ENCODE assay signal across 35 mouse cellular contexts in genomic region chr12:76268686-76269085, GRCm38 (mm10). TPM values are rescaled to one million over a fixed set of nuclear protein-coding genes. Genes with fewer than 3 reads are reported as not detected.
DNase-seq lines count a peak whose midpoint lies in the region; ATAC-seq and TF ChIP-seq lines count a peak whose summit lies in the region.
"Had no signal": no experiment of that assay in that cellular context is flagged by ENCODE, and none has a peak within 500 bp of the region (broad histone marks: within the 10 kb centered on the region; RNA-seq: fewer than 3 reads in every experiment).

No protein-coding gene starts in this region.

- no peak overlapping the region for H3K4me3 ChIP-seq in midbrain, embryonic 11.5 days (ENCODE audit: low read depth, low read length)
- H3K4me3 ChIP-seq in midbrain, embryonic 14.5 days (replicated peaks; ENCODE audit: low read depth, low read length): no peak overlapping the region
- H3K4me3 ChIP-seq in liver, postnatal 0 days (ENCODE audit: low read depth, low read length): no peak overlapping the region
- H3K4me3 ChIP-seq: embryonic facial prominence, embryonic 10.5 days; embryonic facial prominence, embryonic 15.5 days; forebrain, embryonic 12.5 days; heart, embryonic 15.5 days; hindbrain, embryonic 12.5 days; limb, embryonic 10.5 days; limb, embryonic 15.5 days; lung, embryonic 15.5 days; midbrain, embryonic 10.5 days; myocyte; neural tube, embryonic 13.5 days had no signal

- no peaks in the 10 kb centered on the region for H3K27me3 ChIP-seq in midbrain, embryonic 11.5 days (ENCODE audit: control insufficient read depth, insufficient read depth, low read length)
- no peaks in the 10 kb centered on the region for H3K27me3 ChIP-seq in midbrain, embryonic 14.5 days (ENCODE audit: control insufficient read depth, insufficient read depth, low read length)
- H3K27me3 ChIP-seq in liver, postnatal 0 days (ENCODE audit: insufficient read depth, low read length): no peaks in the 10 kb centered on the region
- H3K27me3 ChIP-seq: CH12.LX; embryonic facial prominence, embryonic 15.5 days; forebrain, embryonic 12.5 days; heart, embryonic 15.5 days; hindbrain, embryonic 12.5 days; limb, embryonic 15.5 days; lung, embryonic 15.5 days; neural tube, embryonic 13.5 days had no signal

- H3K9me3 ChIP-seq in midbrain, embryonic 11.5 days (ENCODE audit: control insufficient read depth, low read length): no peaks in the 10 kb centered on the region
- no peaks in the 10 kb centered on the region for H3K9me3 ChIP-seq in midbrain, embryonic 14.5 days (ENCODE audit: control insufficient read depth, low read length)
- H3K9me3 ChIP-seq in liver, postnatal 0 days (ENCODE audit: low read length): no peaks in the 10 kb centered on the region
- H3K9me3 ChIP-seq: embryonic facial prominence, embryonic 10.5 days; embryonic facial prominence, embryonic 15.5 days; forebrain, embryonic 12.5 days; heart, embryonic 15.5 days; hindbrain, embryonic 12.5 days; limb, embryonic 10.5 days; limb, embryonic 15.5 days; lung, embryonic 15.5 days; midbrain, embryonic 10.5 days; neural tube, embryonic 13.5 days had no signal

- no peaks in the 10 kb centered on the region for H3K36me3 ChIP-seq in midbrain, embryonic 11.5 days (ENCODE audit: control insufficient read depth, insufficient read depth, low read length)
- H3K36me3 ChIP-seq in midbrain, embryonic 14.5 days (ENCODE audit: control insufficient read depth, insufficient read depth, low read length): no peaks in the 10 kb centered on the region
- H3K36me3 ChIP-seq in liver, postnatal 0 days (replicated peaks; ENCODE audit: insufficient read depth, low read length): peaks cover 10% of the 10 kb centered on the region
- H3K36me3 ChIP-seq: hindbrain, embryonic 12.5 days had no signal

- no peak for TF ChIP-seq EP300 in liver, postnatal 0 days (IDR thresholded peaks at IDR 0.05; ENCODE audit: low read depth)

- DNase-seq in cerebellum, postnatal 4 days (ENCODE audit: low spot score in 2 of 2): no peak
- peak; percentile 81 for DNase-seq in midbrain, embryonic 11.5 days (ENCODE audit: low spot score, missing footprints)
- no peak for DNase-seq in midbrain, embryonic 14.5 days
- DNase-seq in cerebellum, postnatal 10 days: peak; percentile 41 to 56
- no peak for DNase-seq in liver, postnatal 0 days
- DNase-seq in spleen, postnatal 36 days (ENCODE audit: low spot score in 2 of 2): no peak
- DNase-seq: forebrain, postnatal 0 days; gastrocnemius, postnatal 14 days; heart, postnatal 36 days; kidney, adult 9 months; kidney, postnatal 10 days had no signal

- WGBS in midbrain, embryonic 11.5 days: 91% methylated on average over 10 of the region's 10 CpGs
- 87% methylated on average over 10 of the region's 10 CpGs for WGBS in midbrain, embryonic 14.5 days
- 78% methylated on average over 10 of the region's 10 CpGs for WGBS in liver, postnatal 0 days (ENCODE audit: insufficient replicate concordance)

- ATAC-seq in cerebellum, adult (ENCODE audit: insufficient number of reproducible peaks, low FRiP score, low TSS enrichment): peak; percentile 51
- ATAC-seq in midbrain, embryonic 11.5 days (ENCODE audit: low FRiP score): no peak
- no peak for ATAC-seq in midbrain, embryonic 14.5 days (ENCODE audit: low FRiP score, low TSS enrichment)
- no peak for ATAC-seq in liver, postnatal 0 days
- no peak for ATAC-seq in inflammation-experienced regulatory T-cells, adult 6 months
- ATAC-seq: activated CD4-positive, CD25-positive, alpha-beta regulatory T cell, adult 4 months; forebrain, postnatal 0 days; hindbrain, postnatal 0 days; intestine, embryonic 16.5 days had no signal

- H3K9ac ChIP-seq in midbrain, embryonic 11.5 days (ENCODE audit: low read length): no peak overlapping the region
- H3K9ac ChIP-seq in midbrain, embryonic 14.5 days (replicated peaks; ENCODE audit: low read length): no peak overlapping the region
- no peak overlapping the region for H3K9ac ChIP-seq in liver, postnatal 0 days (replicated peaks)
- H3K9ac ChIP-seq: embryonic facial prominence, embryonic 15.5 days; forebrain, embryonic 12.5 days; forebrain, postnatal 0 days; heart, embryonic 15.5 days; hindbrain, embryonic 12.5 days; limb, embryonic 15.5 days; lung, embryonic 15.5 days; neural tube, embryonic 13.5 days had no signal

- TF ChIP-seq CTCF in liver, postnatal 0 days (IDR thresholded peaks at IDR 0.05; ENCODE audit: low read depth): no peak

- no peak overlapping the region for H3K4me2 ChIP-seq in midbrain, embryonic 11.5 days
- no peak overlapping the region for H3K4me2 ChIP-seq in midbrain, embryonic 14.5 days (ENCODE audit: low read length)
- no peak overlapping the region for H3K4me2 ChIP-seq in liver, postnatal 0 days (ENCODE audit: low read depth, low read length)
- H3K4me2 ChIP-seq: embryonic facial prominence, embryonic 15.5 days; forebrain, embryonic 12.5 days; heart, embryonic 15.5 days; hindbrain, embryonic 12.5 days; limb, embryonic 15.5 days; lung, embryonic 15.5 days; neural tube, embryonic 13.5 days had no signal

- no peaks in the 10 kb centered on the region for H3K4me1 ChIP-seq in midbrain, embryonic 11.5 days (ENCODE audit: control insufficient read depth, insufficient read depth, low read length)
- no peaks in the 10 kb centered on the region for H3K4me1 ChIP-seq in midbrain, embryonic 14.5 days (ENCODE audit: control insufficient read depth, insufficient read depth, low read length)
- peaks cover 19% of the 10 kb centered on the region for H3K4me1 ChIP-seq in liver, postnatal 0 days (ENCODE audit: insufficient read depth)
- H3K4me1 ChIP-seq: embryonic facial prominence, embryonic 15.5 days; forebrain, embryonic 12.5 days; heart, embryonic 15.5 days; hindbrain, embryonic 12.5 days; limb, embryonic 10.5 days; lung, embryonic 15.5 days; neural tube, embryonic 13.5 days had no signal

- H3K27ac ChIP-seq in midbrain, embryonic 11.5 days (ENCODE audit: low read depth, low read length): no peak overlapping the region
- H3K27ac ChIP-seq in midbrain, embryonic 14.5 days (replicated peaks; ENCODE audit: low read depth, low read length): no peak overlapping the region
- peak overlapping the region; percentile 49 for H3K27ac ChIP-seq in liver, postnatal 0 days (ENCODE audit: low read depth)
- H3K27ac ChIP-seq: embryonic facial prominence, embryonic 10.5 days; embryonic facial prominence, embryonic 15.5 days; forebrain, embryonic 12.5 days; heart, embryonic 15.5 days; hindbrain, embryonic 12.5 days; hindbrain, postnatal 0 days; limb, embryonic 10.5 days; limb, embryonic 15.5 days; lung, embryonic 15.5 days; midbrain, embryonic 10.5 days; neural tube, embryonic 13.5 days had no signal

RNA-seq across cellular contexts. Expression of gene Mthfd1, which starts 13.6 kb away (rescaled TPM):
- polyA plus RNA-seq in midbrain, embryonic 11.5 days (2014; fragmentation: Nextera tagmentation; extraction: Ambion mirVana): 62.9 and 63.9 TPM in 2 replicates
- polyA plus RNA-seq in midbrain, embryonic 14.5 days (2014; fragmentation: Nextera tagmentation; extraction: Ambion mirVana): 25.3 and 35.1 TPM in 2 replicates
- polyA plus RNA-seq in liver, postnatal 0 days (2015; fragmentation: Nextera tagmentation; extraction: Ambion mirVana): 62.6 and 63.0 TPM in 2 replicates
- 10 to 100 TPM; 25.9 to 29.2 (median 29.0) TPM for polyA plus RNA-seq in inflammation-experienced regulatory T-cells, adult 6 months (2017; shearing (Covaris generic))

RNA-seq across cellular contexts. Expression of gene Tex21, which starts 22.1 kb away (rescaled TPM):
- not detected in 2 replicates for polyA plus RNA-seq in midbrain, embryonic 11.5 days (2014; fragmentation: Nextera tagmentation; extraction: Ambion mirVana)
- polyA plus RNA-seq in midbrain, embryonic 14.5 days (2014; fragmentation: Nextera tagmentation; extraction: Ambion mirVana): not detected in 2 replicates
- polyA plus RNA-seq in liver, postnatal 0 days (2015; fragmentation: Nextera tagmentation; extraction: Ambion mirVana): 0.08 TPM in 1 of 2 replicates, not detected in the other
- not detected for polyA plus RNA-seq in inflammation-experienced regulatory T-cells, adult 6 months (2017; shearing (Covaris generic))
- polyA plus RNA-seq: activated CD4-positive, CD25-positive, alpha-beta regulatory T cell, adult 4 months; adrenal gland, adult 2 months; C2C12; embryonic facial prominence, embryonic 10.5 days; embryonic facial prominence, embryonic 15.5 days; forebrain, embryonic 12.5 days; forebrain, postnatal 0 days; heart, embryonic 15.5 days; hindbrain, embryonic 12.5 days; hindbrain, postnatal 0 days; large intestine, adult 2 months; limb, embryonic 10.5 days; limb, embryonic 15.5 days; lung, embryonic 15.5 days; midbrain, embryonic 10.5 days; midbrain, postnatal 0 days; myocyte; neural tube, embryonic 13.5 days; stomach, embryonic 14.5 days; thymus, postnatal 0 days; urinary bladder, adult 2 months had no signal

RNA-seq across cellular contexts. Expression of gene Akap5, which starts 56.0 kb away (rescaled TPM):
- polyA plus RNA-seq in midbrain, embryonic 11.5 days (2014; fragmentation: Nextera tagmentation; extraction: Ambion mirVana): 4.1 TPM in 2 replicates
- 8.7 and 8.8 TPM in 2 replicates for polyA plus RNA-seq in midbrain, embryonic 14.5 days (2014; fragmentation: Nextera tagmentation; extraction: Ambion mirVana)
- 0.20 and 0.22 TPM in 2 replicates for polyA plus RNA-seq in liver, postnatal 0 days (2015; fragmentation: Nextera tagmentation; extraction: Ambion mirVana)
- 1 to 10 TPM; 1.6 to 4.6 (median 3.1) TPM for polyA plus RNA-seq in inflammation-experienced regulatory T-cells, adult 6 months (2017; shearing (Covaris generic))

Comparison
In these comparisons a context has a peak if more than half of its experiments do, and no peak if none do; other contexts are left out.
1. DNase-seq: peak in midbrain, embryonic 11.5 days (single experiment) and cerebellum, postnatal 10 days (2 of 2); none in cerebellum, postnatal 4 days (0 of 2), midbrain, embryonic 14.5 days (single experiment), liver, postnatal 0 days (single experiment) and spleen, postnatal 36 days (0 of 2).